Mouse (Mus musculus): ENCODE results near the gene H2-M10.4.

- TF ChIP-seq CTCF (IDR thresholded peaks at IDR 0.05; ENCODE audit: control insufficient read depth, insufficient read depth, insufficient read length) (no peak), MAX (IDR thresholded peaks at IDR 0.05) (no peak), USF1 (IDR thresholded peaks at IDR 0.05; ENCODE audit: low read depth) (no peak), FOSL1 (IDR thresholded peaks at IDR 0.05; ENCODE audit: insufficient read depth, low read length, poor library complexity, severe bottlenecking) (no peak), MYOG (IDR thresholded peaks at IDR 0.05; ENCODE audit: control insufficient read depth, extremely low read depth, insufficient read length) (no peak)
Observed at GRCm38 (mm10) chr17:36503910-36504309, 41.8 kb upstream of the H2-M10.4 start.

Measured in C2C12 (cell line).